Mouse (Mus musculus) MEL (cell line): ENCODE measurements at regions not wholly inside any gene's neighbourhood (a gene's known extent, or its start where the extent isn't known, plus 50 kb on each side); places are given as distances from the start of the nearest gene placed in this dataset.

Experiments
- DNase-seq: peaks from one replicate; pipeline ENCODE4 v3.0.0; 2011; ENCODE audit warnings: low read depth, low spot score
- H3K27ac ChIP-seq: 2 replicates; pipeline ENCODE4 v1.5.1; 2012; ENCODE audit warnings: low read depth, mild to moderate bottlenecking, control low read depth, low read length, moderate library complexity; ENCODE audit not compliant: control insufficient read depth
- H3K27me3 ChIP-seq, 2 experiments: fragments of 150-350 bp in 1 of 2; sonication (generic) in 1 of 2; 2 replicates each; pipeline ENCODE4 v1.6.1; 2012; ENCODE audit warnings: low read length in 2 of 2, mild to moderate bottlenecking in 2 of 2, improper control_type of control experiment in 1 of 2, moderate library complexity in 1 of 2; ENCODE audit not compliant: insufficient read depth in 2 of 2, control insufficient read depth in 1 of 2
- H3K36me3 ChIP-seq, 2 experiments: 2 replicates each; pipeline ENCODE4 v1.6.1; 2012 to 2014; ENCODE audit warnings: low read length in 2 of 2, improper control_type of control experiment in 1 of 2, inconsistent platforms in 1 of 2, mild to moderate bottlenecking in 1 of 2; ENCODE audit not compliant: insufficient read depth in 2 of 2, control insufficient read depth in 1 of 2
- H3K4me1 ChIP-seq, 2 experiments: fragments of 150-350 bp in 1 of 2; sonication (generic) in 1 of 2; 2 replicates each; pipeline ENCODE4 v1.6.1; 2012; ENCODE audit warnings: low read length in 2 of 2, improper control_type of control experiment in 1 of 2, mild to moderate bottlenecking in 1 of 2; ENCODE audit not compliant: insufficient read depth in 2 of 2, control insufficient read depth in 1 of 2
- H3K4me3 ChIP-seq, 2 experiments: fragments of 150-350 bp in 1 of 2; sonication (generic) in 1 of 2; 2 replicates each; pipeline ENCODE4 v1.5.1; 2012; ENCODE audit warnings: low read depth in 2 of 2, low read length in 2 of 2, mild to moderate bottlenecking in 2 of 2, moderate library complexity in 2 of 2, control low read depth in 1 of 2, improper control_type of control experiment in 1 of 2; ENCODE audit not compliant: control insufficient read depth in 1 of 2, insufficient read depth in 1 of 2
- H3K79me2 ChIP-seq: 2 replicates; pipeline ENCODE4 v1.6.1; 2012; ENCODE audit warnings: mild to moderate bottlenecking, low read length, moderate library complexity; ENCODE audit not compliant: control insufficient read depth, poor library complexity, insufficient read depth
- H3K9ac ChIP-seq: 2 replicates; pipeline ENCODE4 v1.6.1; 2012; ENCODE audit warnings: low read depth, mild to moderate bottlenecking, control low read depth, low read length, moderate library complexity; ENCODE audit not compliant: control insufficient read depth, poor library complexity, severe bottlenecking
- H3K9me3 ChIP-seq: fragments of 150-350 bp; sonication (generic); replicated peaks from 2 replicates; pipeline ENCODE4 v1.6.1; 2012; ENCODE audit warnings: mild to moderate bottlenecking, low read length, improper control_type of control experiment, moderate library complexity; ENCODE audit not compliant: insufficient read depth
- CTCF ChIP-seq, 3 experiments: IDR thresholded peaks in 2 of 3; conservative IDR thresholded peaks in 1 of 3; 2 replicates each; pipeline ENCODE4 v1.5.1; 2011 to 2012; ENCODE audit warnings: low read length in 3 of 3, low read depth in 2 of 3, mild to moderate bottlenecking in 2 of 3, improper control_type of control experiment in 1 of 3, inconsistent platforms in 1 of 3, mixed read lengths in 1 of 3, moderate library complexity in 1 of 3; ENCODE audit not compliant: control insufficient read depth in 1 of 3, insufficient read depth in 1 of 3, poor library complexity in 1 of 3, severe bottlenecking in 1 of 3
- ETS1 ChIP-seq: IDR thresholded peaks from 2 replicates; pipeline ENCODE4 v1.6.1; 2012; ENCODE audit warnings: low read depth, mild to moderate bottlenecking, inconsistent platforms, low read length, improper control_type of control experiment, moderate library complexity
- GABPA ChIP-seq: IDR thresholded peaks from 2 replicates; pipeline ENCODE4 v1.6.1; 2012; ENCODE audit warnings: low read depth, mild to moderate bottlenecking, inconsistent platforms, low read length, improper control_type of control experiment, moderate library complexity
- JUND ChIP-seq: IDR thresholded peaks from 2 replicates; pipeline ENCODE4 v1.6.1; 2011; ENCODE audit warnings: low read depth, mild to moderate bottlenecking, improper control_type of control experiment, low read length
- MAFK ChIP-seq: IDR thresholded peaks from 2 replicates; pipeline ENCODE4 v1.6.1; 2011; ENCODE audit warnings: low read depth, mild to moderate bottlenecking, low read length, improper control_type of control experiment, borderline replicate concordance
- MAZ ChIP-seq: IDR thresholded peaks from 2 replicates; pipeline ENCODE4 v1.6.1; 2012; ENCODE audit warnings: low read depth, mild to moderate bottlenecking, inconsistent platforms, low read length, improper control_type of control experiment
- MXI1 ChIP-seq: IDR thresholded peaks from 2 replicates; pipeline ENCODE4 v1.6.1; 2011; ENCODE audit warnings: mild to moderate bottlenecking, low read depth, low read length, improper control_type of control experiment
- MYB ChIP-seq: IDR thresholded peaks from 2 replicates; pipeline ENCODE4 v1.6.1; 2011; ENCODE audit warnings: mild to moderate bottlenecking, low read depth, low read length, improper control_type of control experiment
- POLR2AphosphoS2 ChIP-seq: IDR thresholded peaks from 2 replicates; pipeline ENCODE4 v1.6.1; 2011; ENCODE audit warnings: low read length, improper control_type of control experiment
- RAD21 ChIP-seq: IDR thresholded peaks from 2 replicates; pipeline ENCODE4 v1.6.1; 2011; ENCODE audit warnings: mild to moderate bottlenecking, low read depth, low read length, improper control_type of control experiment
- RCOR1 ChIP-seq: IDR thresholded peaks from 2 replicates; pipeline ENCODE4 v1.6.1; 2012; ENCODE audit warnings: low read depth, mild to moderate bottlenecking, inconsistent platforms, low read length, improper control_type of control experiment
- SIN3A ChIP-seq: IDR thresholded peaks from 2 replicates; pipeline ENCODE4 v1.6.1; 2012; ENCODE audit warnings: low read length, improper control_type of control experiment, inconsistent platforms
- SMC3 ChIP-seq: IDR thresholded peaks from 2 replicates; pipeline ENCODE4 v1.6.1; 2011; ENCODE audit warnings: low read depth, low read length, improper control_type of control experiment
- TAL1 ChIP-seq: IDR thresholded peaks from 2 replicates; pipeline ENCODE4 v1.6.1; 2012; ENCODE audit warnings: mild to moderate bottlenecking, inconsistent platforms, low read length, moderate library complexity, mixed read lengths
- TBP ChIP-seq: IDR thresholded peaks from 2 replicates; pipeline ENCODE4 v1.8.0; 2011; ENCODE audit warnings: low read depth, low read length, improper control_type of control experiment
- TCF12 ChIP-seq: IDR thresholded peaks from 2 replicates; pipeline ENCODE4 v1.6.1; 2014; ENCODE audit warnings: low read depth, mild to moderate bottlenecking, inconsistent platforms, low read length, improper control_type of control experiment, moderate library complexity
- UBTF ChIP-seq: IDR thresholded peaks from 2 replicates; pipeline ENCODE4 v1.6.1; 2012; ENCODE audit warnings: low read depth, mild to moderate bottlenecking, inconsistent platforms, low read length, improper control_type of control experiment, moderate library complexity, borderline replicate concordance; ENCODE audit not compliant: insufficient read depth
- USF2 ChIP-seq, 2 experiments: IDR thresholded peaks; 2 replicates each; pipeline ENCODE4 v1.6.1; 2011 to 2012; ENCODE audit warnings: improper control_type of control experiment in 2 of 2, low read length in 2 of 2, borderline replicate concordance in 1 of 2, inconsistent platforms in 1 of 2, low read depth in 1 of 2, mild to moderate bottlenecking in 1 of 2; ENCODE audit not compliant: insufficient read depth in 1 of 2
- ZC3H11A ChIP-seq: IDR thresholded peaks from 2 replicates; pipeline ENCODE4 v1.6.1; 2012; ENCODE audit warnings: low read depth, mild to moderate bottlenecking, inconsistent platforms, low read length, improper control_type of control experiment
- ZNF384 ChIP-seq: IDR thresholded peaks from 2 replicates; pipeline ENCODE4 v1.6.1; 2012; ENCODE audit warnings: low read depth, mild to moderate bottlenecking, inconsistent platforms, low read length, improper control_type of control experiment

DNA sequence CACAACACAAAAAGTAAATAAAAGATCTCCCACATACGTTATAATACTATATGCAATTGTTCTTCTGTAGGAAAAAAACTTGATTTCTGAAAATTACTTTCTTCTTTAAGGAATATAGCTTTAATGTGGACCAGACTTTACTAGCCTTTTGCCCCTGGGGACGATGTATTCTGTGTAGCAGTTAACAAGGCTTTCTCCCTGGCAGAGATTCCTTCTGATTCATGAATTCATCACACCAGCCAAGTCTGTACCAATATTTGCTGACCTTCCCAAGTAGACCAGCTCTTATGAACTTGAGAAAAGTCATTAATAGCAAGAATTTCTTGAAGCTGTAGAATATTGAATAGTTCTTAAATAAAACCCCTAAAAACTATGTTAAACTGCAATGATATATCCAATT, 68.7 kb upstream of the 4933415F23Rik start:
- no peaks in the 10 kb centered on the region for H3K36me3 ChIP-seq
- no peak for DNase-seq
- H3K4me1 ChIP-seq: no peaks in the 10 kb centered on the region
- no peaks in the 10 kb centered on the region for H3K79me2 ChIP-seq
- no peak for TF ChIP-seq TBP
- no peak for TF ChIP-seq ZC3H11A
- no peak for TF ChIP-seq ZNF384
- no peak for TF ChIP-seq MYB
- TF ChIP-seq TAL1: no peak
- no peak for TF ChIP-seq GABPA
- no peak for TF ChIP-seq MAZ
- no peak for TF ChIP-seq UBTF
- no peak for TF ChIP-seq SMC3
- no peak for TF ChIP-seq USF2 (IDR thresholded peaks at IDR 0.05; ENCODE audit: borderline replicate concordance in 1 of 2, insufficient read depth in 1 of 2, low read depth in 1 of 2, low read length in 2 of 2)
- TF ChIP-seq JUND: no peak
- no peak for TF ChIP-seq POLR2AphosphoS2
- no peak for TF ChIP-seq MXI1
- TF ChIP-seq TCF12: no peak
- TF ChIP-seq SIN3A: no peak
- TF ChIP-seq ETS1: no peak
- TF ChIP-seq MAFK: no peak
- H3K27ac ChIP-seq: no peak overlapping the region
- no peaks in the 10 kb centered on the region for H3K27me3 ChIP-seq
- no peak overlapping the region for H3K4me3 ChIP-seq
- no peaks in the 10 kb centered on the region for H3K9me3 ChIP-seq
- no peak overlapping the region for H3K9ac ChIP-seq

DNA sequence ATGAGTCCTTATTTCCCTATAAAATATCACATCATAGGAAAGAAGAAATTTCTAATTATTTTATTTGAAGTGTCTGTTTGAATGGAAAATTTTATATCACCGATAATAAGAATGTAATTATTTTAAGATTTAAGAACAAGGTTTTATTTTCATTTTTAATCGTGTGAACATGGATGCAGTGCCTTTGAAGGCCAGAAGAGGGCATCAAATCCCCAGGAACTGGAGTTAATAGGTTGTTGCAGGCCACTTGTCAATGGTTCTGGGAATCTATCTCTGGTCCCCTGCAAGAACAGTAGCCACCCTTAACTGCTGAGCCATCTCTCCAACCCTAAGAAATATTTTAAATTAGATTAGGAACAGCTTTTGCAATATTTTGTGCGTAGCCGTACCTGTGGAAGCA, 66.5 kb upstream of the 4933415F23Rik start:
- no peaks in the 10 kb centered on the region for H3K4me1 ChIP-seq
- no peaks in the 10 kb centered on the region; a peak in 1 of 4 replicates for H3K27me3 ChIP-seq
- no peaks in the 10 kb centered on the region for H3K9me3 ChIP-seq
- no peak overlapping the region for H3K27ac ChIP-seq
- peak; percentile 37 for DNase-seq
- no peaks in the 10 kb centered on the region for H3K36me3 ChIP-seq
- H3K79me2 ChIP-seq: no peaks in the 10 kb centered on the region
- no peak overlapping the region for H3K9ac ChIP-seq
- no peak overlapping the region for H3K4me3 ChIP-seq
- TF ChIP-seq CTCF (IDR thresholded peaks at IDR 0.05 in 2 of 3, conservative IDR thresholded peaks at IDR 0.05 in 1 of 3; ENCODE audit: control insufficient read depth in 1 of 3, insufficient read depth in 1 of 3, low read depth in 2 of 3, low read length in 3 of 3, poor library complexity in 1 of 3, severe bottlenecking in 1 of 3) (peak; percentile 32 to 57 (median 34); a peak in 5 of 6 replicates), RAD21 (peak; percentile 66), ZC3H11A (peak; percentile 43), RCOR1 (no peak), SMC3 (peak; percentile 62)
